Mouse (Mus musculus) heart, postnatal 0 days (tissue): ENCODE data around the gene Pnpo. TPM values are rescaled to one million over a fixed set of nuclear protein-coding genes. Genes with fewer than 3 reads are reported as not detected.

ENCODE experiments used
- ATAC-seq: fragments of 200-750 bp; cut with Nextera tagmentation; 2 replicates; pipeline ENCODE4 v1.8.0; 2017; ENCODE audit warnings: low read depth, moderate number of reproducible peaks, moderate library complexity; ENCODE audit not compliant: insufficient read depth
- DNase-seq: peaks from one replicate; pipeline ENCODE4 v3.0.0-alpha.2; 2016; ENCODE audit warnings: low spot score
- H3K27ac ChIP-seq: fragments of 300-500 bp; sonication (generic); 2 replicates; pipeline ENCODE4 v1.5.1; 2014; ENCODE audit warnings: low read depth, mild to moderate bottlenecking
- H3K27me3 ChIP-seq: fragments of 300-500 bp; sonication (generic); 2 replicates; pipeline ENCODE4 v1.6.1; 2014; ENCODE audit warnings: low read length, mixed read lengths; ENCODE audit not compliant: control insufficient read depth, insufficient read depth
- H3K36me3 ChIP-seq: fragments of 300-500 bp; sonication (generic); replicated peaks from 2 replicates; pipeline ENCODE4 v1.6.1; 2014; ENCODE audit warnings: low read length, mixed read lengths; ENCODE audit not compliant: control insufficient read depth, insufficient read depth
- H3K4me1 ChIP-seq: fragments of 300-500 bp; sonication (generic); 2 replicates; pipeline ENCODE4 v1.6.1; 2014; ENCODE audit warnings: antibody characterized with exemption; ENCODE audit not compliant: control insufficient read depth, insufficient read depth
- H3K4me2 ChIP-seq: fragments of 300-500 bp; sonication (generic); 2 replicates; pipeline ENCODE4 v1.6.1; 2014; ENCODE audit warnings: low read depth, mild to moderate bottlenecking, low read length, moderate library complexity
- H3K4me3 ChIP-seq: fragments of 300-500 bp; sonication (generic); 2 replicates; pipeline ENCODE4 v1.5.1; 2014; ENCODE audit warnings: low read depth, low read length
- H3K9ac ChIP-seq: fragments of 300-500 bp; sonication (generic); replicated peaks from 2 replicates; pipeline ENCODE4 v1.6.1; 2014; ENCODE audit warnings: low read depth, low read length, mixed read lengths
- H3K9me3 ChIP-seq: fragments of 300-500 bp; sonication (generic); replicated peaks from 2 replicates; pipeline ENCODE4 v1.6.1; 2016; ENCODE audit warnings: low read length; ENCODE audit not compliant: control insufficient read depth
- CTCF ChIP-seq: IDR thresholded peaks from 2 replicates; pipeline ENCODE4 v1.5.1; 2016; ENCODE audit warnings: antibody characterized with exemption, control low read depth, low read depth
- EP300 ChIP-seq: IDR thresholded peaks from 2 replicates; pipeline ENCODE4 v1.6.1; 2016; ENCODE audit warnings: antibody characterized with exemption, low read depth
- WGBS: fragments of 180-500 bp; shearing (Covaris S2); extraction: QIAGEN DNeasy Blood & Tissue Kit; methylation state at CpG from one replicate; pipeline ENCODE4 v1.1.7; 2014; 5-methylcytosine and 5-hydroxymethylcytosine counted together
- polyA plus RNA-seq: library from polyadenylated mRNA; unstranded; fragments of >200 nt; fragmentation: Nextera tagmentation; extraction: Ambion mirVana; gene quantifications from 2 replicates; pipeline ENCODE4 v1.2.1, GENCODE M21; 2015
- total RNA-seq: library from RNA; depleted of rRNA; stranded (reverse); fragments of >200 nt; gene quantifications from 2 replicates; pipeline ENCODE4 v1.2.3, GENCODE M21; 2014; ENCODE audit warnings: low replicate concordance

The Pnpo gene
- total and polyA plus RNA-seq, 2 experiments from 2014 or later: 20.9 to 28.1 TPM

DNA sequence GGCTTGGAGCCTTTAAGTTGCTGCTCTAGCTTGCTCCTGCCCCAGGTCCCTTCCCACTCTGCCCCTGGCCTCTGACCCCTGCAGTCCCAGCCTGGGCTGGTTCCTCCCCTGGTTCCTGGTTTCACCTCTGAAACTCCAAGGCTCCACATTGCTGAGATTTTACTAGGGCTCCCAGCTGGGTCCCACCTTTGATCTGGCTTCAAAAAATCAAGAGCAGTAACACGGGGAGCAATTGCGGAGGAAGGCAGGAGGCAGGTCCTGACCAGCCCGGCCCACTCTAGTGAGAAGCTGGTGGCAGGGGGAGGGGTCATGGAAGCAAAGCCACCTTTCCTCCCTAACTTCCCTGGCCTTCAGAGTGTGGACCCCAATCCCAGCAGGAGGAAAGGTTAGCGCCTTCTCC, 41.1 kb upstream of the Pnpo start:
- TF ChIP-seq EP300 (no peak), CTCF (no peak)
- H3K4me1 ChIP-seq: no peaks in the 10 kb centered on the region; the same call in 1 of the 2 replicates
- 17% methylated on average over 4 of the region's 4 CpGs for WGBS
- H3K9ac ChIP-seq: no peak overlapping the region
- H3K27me3 ChIP-seq: peaks cover 50% of the 10 kb centered on the region
- no peak overlapping the region for H3K4me3 ChIP-seq
- no peaks in the 10 kb centered on the region for H3K9me3 ChIP-seq
- no peak overlapping the region for H3K27ac ChIP-seq
- DNase-seq: no peak
- H3K4me2 ChIP-seq: no peak overlapping the region
- no peak for ATAC-seq
- no peaks in the 10 kb centered on the region for H3K36me3 ChIP-seq

DNA sequence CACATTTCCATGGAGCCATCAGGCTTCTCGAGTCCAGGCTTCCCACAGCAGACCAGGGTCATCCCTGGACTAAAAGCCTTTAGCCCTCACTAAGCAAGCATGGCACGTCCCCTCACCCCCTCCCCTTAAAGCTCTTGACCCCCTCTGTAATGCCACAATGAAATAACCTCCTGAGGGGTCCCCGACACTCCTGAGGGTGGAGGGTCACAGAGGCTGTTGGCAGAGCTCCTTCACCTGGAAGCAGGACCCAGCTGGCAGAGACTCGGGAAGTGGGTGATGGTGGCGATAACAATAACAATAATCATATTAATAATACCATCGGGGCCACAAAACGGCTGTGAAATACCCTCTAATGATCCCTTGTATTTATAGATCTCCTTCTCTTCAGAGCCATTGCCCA, 39.1 kb upstream of the Pnpo start, which contains the start of gene Sp2:
Sp2 (minus strand) TSS at position 101 of the 400 bp plus-strand sequence.
- Histone ChIP-seq H3K36me3 (no peaks in the 10 kb centered on the region), H3K27me3 (peaks cover 40% of the 10 kb centered on the region), H3K27ac (no peak within 1 kb of the TSS), H3K9ac (no peak within 1 kb of the TSS), H3K4me1 (no peaks in the 10 kb centered on the region; the same call in 1 of the 2 replicates), H3K9me3 (no peaks in the 10 kb centered on the region), H3K4me2 (no peak within 1 kb of the TSS), H3K4me3 (no peak within 1 kb of the TSS)
- ATAC-seq (no peak), DNase-seq (no peak)
- no peak for TF ChIP-seq CTCF
- no peak for TF ChIP-seq EP300
- 72% methylated on average over 7 of the region's 7 CpGs for WGBS

DNA sequence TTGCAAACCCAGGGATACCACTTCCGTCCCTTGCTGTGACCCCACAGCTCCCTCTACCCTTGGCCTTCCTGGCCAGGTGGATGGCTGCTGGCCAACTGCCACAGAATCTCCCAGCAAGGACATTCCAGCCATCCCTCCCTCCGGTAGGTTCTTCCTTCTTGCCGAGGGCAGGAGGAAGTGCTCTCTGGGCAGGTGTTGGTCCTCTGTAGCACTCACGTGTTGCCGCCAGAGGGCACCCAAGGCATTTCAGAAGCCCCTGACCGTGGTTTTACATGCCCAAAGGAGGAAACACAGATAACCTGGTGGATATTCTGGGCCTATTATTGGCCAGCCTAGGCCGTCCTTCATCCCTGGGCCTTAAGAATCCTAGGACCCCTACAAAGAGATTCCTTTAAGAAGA, 38.6 kb upstream of the Pnpo start:
- peaks cover 35% of the 10 kb centered on the region for H3K27me3 ChIP-seq
- ATAC-seq: no peak
- peak; percentile 90 for TF ChIP-seq CTCF
- TF ChIP-seq EP300: no peak

DNA sequence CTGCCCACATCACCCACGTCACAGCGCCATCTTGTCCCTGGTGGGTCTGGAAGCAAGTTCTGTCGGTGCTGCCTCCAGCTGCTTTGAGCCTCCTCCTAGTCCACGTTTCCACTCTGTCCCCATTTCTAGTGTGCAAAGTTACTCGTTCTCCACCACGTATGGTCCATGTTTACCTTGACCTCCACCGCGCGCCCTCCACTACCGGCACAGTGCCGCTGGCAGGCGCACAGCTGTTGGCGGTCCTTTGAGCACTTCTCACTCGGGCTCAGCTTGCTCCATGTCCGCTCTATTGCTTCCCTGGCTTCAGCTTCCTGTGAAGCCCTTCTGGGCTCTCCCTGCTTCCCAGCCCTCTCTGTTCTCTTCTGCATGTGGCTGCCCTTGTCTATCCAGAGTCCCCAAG, 37.7 kb upstream of the Pnpo start:
- no peak for TF ChIP-seq EP300
- no peak for TF ChIP-seq CTCF
- Histone ChIP-seq H3K27me3 (peaks cover 27% of the 10 kb centered on the region), H3K27ac (no peak overlapping the region), H3K36me3 (no peaks in the 10 kb centered on the region), H3K4me3 (no peak overlapping the region), H3K9me3 (no peaks in the 10 kb centered on the region), H3K4me1 (no peaks in the 10 kb centered on the region; the same call in 1 of the 2 replicates), H3K4me2 (no peak overlapping the region), H3K9ac (no peak overlapping the region)
- no peak for DNase-seq
- 71% methylated on average over 15 of the region's 15 CpGs for WGBS
- ATAC-seq: no peak

More for the DNA sequence above, 38.6 kb upstream of the Pnpo start:
- peak; percentile 79 for DNase-seq
- Histone ChIP-seq H3K36me3 (no peaks in the 10 kb centered on the region), H3K4me2 (no peak overlapping the region), H3K4me3 (no peak overlapping the region), H3K27ac (no peak overlapping the region), H3K4me1 (no peaks in the 10 kb centered on the region; the same call in 1 of the 2 replicates), H3K9ac (no peak overlapping the region), H3K9me3 (no peaks in the 10 kb centered on the region)
- 3% methylated on average over 7 of the region's 7 CpGs for WGBS

DNA sequence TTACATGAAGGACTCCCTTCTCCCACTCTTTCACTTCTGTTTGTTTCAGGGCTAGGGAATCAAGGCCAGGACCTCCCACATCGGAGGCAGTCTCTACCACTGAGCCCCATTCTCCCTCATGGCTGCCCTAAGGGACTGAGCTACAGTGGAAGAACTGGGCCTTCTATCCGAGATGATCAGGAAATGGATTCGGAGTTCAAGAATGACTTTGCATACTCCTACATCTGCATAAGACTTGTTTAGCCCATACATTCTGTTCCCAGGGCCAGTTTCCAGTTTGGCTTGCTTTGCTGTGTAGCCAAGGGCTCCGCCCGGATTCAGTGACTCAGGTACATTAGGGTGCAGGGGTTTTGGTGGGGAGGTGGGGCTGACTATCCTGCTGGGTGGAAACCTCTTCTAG, 36.2 kb upstream of the Pnpo start:
- H3K4me2 ChIP-seq: no peak overlapping the region
- peaks cover 15% of the 10 kb centered on the region for H3K27me3 ChIP-seq
- TF ChIP-seq CTCF (no peak), EP300 (no peak)
- no peak for ATAC-seq
- no peak overlapping the region for H3K27ac ChIP-seq
- H3K9me3 ChIP-seq: no peaks in the 10 kb centered on the region
- no peak for DNase-seq
- H3K4me1 ChIP-seq: peaks cover 12% of the 10 kb centered on the region; the same call in 1 of the 2 replicates
- no peaks in the 10 kb centered on the region for H3K36me3 ChIP-seq
- H3K4me3 ChIP-seq: no peak overlapping the region
- H3K9ac ChIP-seq: no peak overlapping the region
- WGBS: 80% methylated on average over 5 of the region's 5 CpGs

DNA sequence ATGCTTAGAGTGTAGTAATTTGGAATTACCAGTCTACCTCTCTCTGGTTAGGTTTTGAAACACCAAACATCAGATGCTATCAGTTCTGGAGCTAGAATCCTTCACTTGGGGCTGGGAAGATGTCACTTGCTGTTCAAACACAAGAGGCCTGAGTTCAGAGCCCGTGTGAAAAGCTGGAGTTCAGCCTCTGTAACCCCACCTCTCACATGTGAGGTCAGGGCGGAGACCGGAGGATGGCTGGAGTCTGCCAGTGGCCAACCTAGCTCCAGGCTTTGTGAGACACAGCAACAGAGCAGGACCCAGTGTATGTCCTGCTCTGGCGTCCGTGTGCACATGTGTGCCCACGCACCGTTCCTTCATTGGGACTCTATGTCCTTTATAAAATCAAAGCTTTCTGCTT, 35.5 kb upstream of the Pnpo start:
- Histone ChIP-seq H3K27me3 (peaks cover 8% of the 10 kb centered on the region; the same call in 1 of the 2 replicates), H3K4me3 (no peak overlapping the region), H3K36me3 (no peaks in the 10 kb centered on the region), H3K4me2 (no peak overlapping the region), H3K4me1 (peaks cover 12% of the 10 kb centered on the region; the same call in 1 of the 2 replicates), H3K27ac (no peak overlapping the region), H3K9ac (no peak overlapping the region), H3K9me3 (no peaks in the 10 kb centered on the region)
- DNase-seq (no peak), ATAC-seq (no peak)
- WGBS: 76% methylated on average over 7 of the region's 7 CpGs
- TF ChIP-seq CTCF (no peak), EP300 (no peak)
